ENCODE assay signal across 16 mouse cellular contexts in genomic region chr2:135559328-135559727, GRCm38 (mm10).
DNase-seq lines count a peak whose midpoint lies in the region; TF ChIP-seq lines count a peak whose summit lies in the region.
"Had no signal": no experiment of that assay in that cellular context is flagged by ENCODE, and none has a peak within 500 bp of the region (broad histone marks: within the 10 kb centered on the region; RNA-seq: fewer than 3 reads in every experiment).

No protein-coding gene starts in this region.

- peak; percentile 23 for DNase-seq in kidney, adult 2 months
- DNase-seq in kidney, adult 9 months: no peak
- peak; percentile 96 for DNase-seq in ES-CJ7 (ENCODE audit: low read depth, low spot score)
- DNase-seq in R1 (ENCODE audit: low read depth, low spot score): peak; percentile 97
- peak; percentile 44 to 45 for DNase-seq in heart, postnatal 10 days
- no peak for DNase-seq in layer of hippocampus, adult 11-12 months (ENCODE audit: low spot score)
- no peak for DNase-seq in limb, embryonic 10.5 days (ENCODE audit: low spot score)
- DNase-seq: cerebellum, adult 18-20 months; kidney, adult 8-10 months; lung, embryonic 14.5 days; right cerebral cortex, postnatal 4 days; thymus, postnatal 14 days had no signal

- H3K27me3 ChIP-seq in kidney, adult 2 months (replicated peaks; ENCODE audit: control insufficient read depth, insufficient read depth, low read length): no peaks in the 10 kb centered on the region
- no peaks in the 10 kb centered on the region for H3K27me3 ChIP-seq in limb, embryonic 10.5 days (ENCODE audit: low read depth, poor library complexity, severe bottlenecking)
- H3K27me3 ChIP-seq: embryonic facial prominence, embryonic 13.5 days; hindbrain, embryonic 15.5 days; megakaryocyte, embryonic 14.5 days had no signal

- no peaks in the 10 kb centered on the region for H3K36me3 ChIP-seq in kidney, adult 2 months (ENCODE audit: control insufficient read depth, insufficient read depth, low read length)
- H3K36me3 ChIP-seq in limb, embryonic 10.5 days: no peaks in the 10 kb centered on the region
- H3K36me3 ChIP-seq: embryonic facial prominence, embryonic 13.5 days; forebrain, embryonic 10.5 days; hindbrain, embryonic 15.5 days had no signal

- no peak for TF ChIP-seq CTCF in kidney, adult 2 months (conservative IDR thresholded peaks at IDR 0.05; ENCODE audit: insufficient read depth, insufficient read length, low read depth, low read length)

- H3K9me3 ChIP-seq in limb, embryonic 10.5 days (replicated peaks): no peaks in the 10 kb centered on the region
- H3K9me3 ChIP-seq: embryonic facial prominence, embryonic 13.5 days; hindbrain, embryonic 15.5 days had no signal

- no peak overlapping the region for H3K4me3 ChIP-seq in kidney, adult 2 months (ENCODE audit: insufficient read depth, low read depth, low read length)
- H3K4me3 ChIP-seq in limb, embryonic 10.5 days: no peak overlapping the region
- H3K4me3 ChIP-seq: embryonic facial prominence, embryonic 13.5 days; forebrain, embryonic 10.5 days; hindbrain, embryonic 15.5 days; megakaryocyte, embryonic 14.5 days had no signal

- WGBS in kidney, adult 2 months: 45% methylated on average over 3 of the region's 3 CpGs
- 56% methylated on average over 3 of the region's 3 CpGs for WGBS in limb, embryonic 10.5 days

- H3K4me1 ChIP-seq in kidney, adult 2 months (ENCODE audit: control insufficient read depth, insufficient read depth, low read length): no peaks in the 10 kb centered on the region
- H3K4me1 ChIP-seq in limb, embryonic 10.5 days: no peaks in the 10 kb centered on the region
- H3K4me1 ChIP-seq: hindbrain, embryonic 15.5 days had no signal

- no peak for TF ChIP-seq POLR2A in kidney, adult 2 months (IDR thresholded peaks at IDR 0.05; ENCODE audit: low read depth, low read length)

- intact Hi-C loops in heart, postnatal 10 days (cut with DNase I): loop anchor here (5.0 kb wide), 2 partner anchors 122 to 368 kb away; no protein-coding TSS in a partner anchor

- no peak overlapping the region for H3K27ac ChIP-seq in kidney, adult 2 months (ENCODE audit: insufficient read depth, low read depth, low read length)
- H3K27ac ChIP-seq in limb, embryonic 10.5 days: no peak overlapping the region
- H3K27ac ChIP-seq: embryonic facial prominence, embryonic 13.5 days; forebrain, embryonic 10.5 days; hindbrain, embryonic 15.5 days had no signal

Comparison
In these comparisons a context has a peak if more than half of its experiments do, and no peak if none do; other contexts are left out.
1. DNase-seq: peak in kidney, adult 2 months (single experiment), ES-CJ7 (single experiment), R1 (single experiment) and heart, postnatal 10 days (2 of 2); none in kidney, adult 9 months (single experiment), layer of hippocampus, adult 11-12 months (single experiment) and limb, embryonic 10.5 days (single experiment).